Mouse (Mus musculus) spleen, postnatal 14 days (tissue): Measurements from ENCODE around the gene Fastk.

Experiments
- DNase-seq, 2 experiments: peaks; one replicate each; pipeline ENCODE4 v3.0.0; 2021 to 2022; ENCODE audit warnings: low spot score in 2 of 2

Fastk gene

DNA sequence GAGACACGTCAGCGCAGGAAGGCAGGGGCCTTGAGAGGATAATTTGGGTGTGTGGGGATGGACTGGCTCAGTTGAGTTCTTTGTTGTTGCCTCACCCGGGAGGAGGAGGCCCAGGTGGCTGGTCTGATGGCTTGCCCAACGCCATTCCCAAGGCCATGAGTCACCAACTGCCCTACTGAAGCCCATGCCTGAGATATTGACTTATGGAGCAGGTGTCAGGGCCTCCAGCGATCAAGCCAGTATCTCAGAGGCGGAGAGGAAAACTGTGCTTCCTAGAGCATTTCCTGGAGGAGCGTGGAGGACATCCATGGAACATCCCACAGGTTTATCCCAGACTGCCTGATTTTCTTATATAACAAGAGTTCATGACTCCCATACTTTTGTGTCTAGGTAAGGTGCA is 52.4 kb downstream of the Fastk start:
- no peak for DNase-seq

DNA sequence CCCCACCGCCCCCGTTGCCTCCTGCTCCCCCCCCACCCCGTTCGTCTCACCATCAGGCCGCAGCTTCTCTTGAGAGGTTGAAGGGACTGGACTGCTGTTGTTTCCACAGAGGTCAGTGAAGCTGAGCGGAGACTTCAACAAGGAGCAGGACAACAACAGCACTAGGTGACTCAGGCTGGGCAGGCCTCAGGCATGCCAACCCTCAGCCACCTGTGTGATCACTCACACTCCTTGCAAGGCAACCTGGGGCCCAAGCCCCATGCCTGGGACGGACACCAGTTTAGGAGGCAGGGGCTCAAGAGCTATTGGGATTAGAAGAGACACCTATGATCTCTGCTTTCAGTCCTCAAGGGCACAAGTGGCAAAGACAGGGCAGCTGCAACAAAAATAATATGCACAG is 53.2 kb downstream of the Fastk start, which contains the start of gene Atg9b:
Atg9b (minus strand) TSS at position 280 of the 400 bp plus-strand sequence.
- DNase-seq = no peak

DNA sequence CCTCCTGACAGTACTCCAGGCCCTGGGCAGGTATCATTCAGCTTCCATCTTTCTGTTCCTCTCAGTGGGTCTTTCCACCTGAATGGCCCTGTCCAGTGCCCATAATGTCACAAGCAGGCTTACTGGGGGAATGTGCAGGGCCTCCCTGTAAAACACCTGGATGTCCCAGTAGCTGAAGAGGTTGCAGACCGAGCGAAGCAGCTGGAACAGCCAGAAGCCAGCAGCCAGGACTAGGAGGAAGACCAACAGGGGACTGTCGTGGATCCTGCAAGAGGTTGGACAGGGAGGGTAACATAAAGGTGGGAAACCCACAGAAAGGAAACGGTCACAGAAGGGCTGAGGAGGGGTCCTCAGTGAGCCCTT is 55.4 kb downstream of the Fastk start:
- DNase-seq = no peak

DNA sequence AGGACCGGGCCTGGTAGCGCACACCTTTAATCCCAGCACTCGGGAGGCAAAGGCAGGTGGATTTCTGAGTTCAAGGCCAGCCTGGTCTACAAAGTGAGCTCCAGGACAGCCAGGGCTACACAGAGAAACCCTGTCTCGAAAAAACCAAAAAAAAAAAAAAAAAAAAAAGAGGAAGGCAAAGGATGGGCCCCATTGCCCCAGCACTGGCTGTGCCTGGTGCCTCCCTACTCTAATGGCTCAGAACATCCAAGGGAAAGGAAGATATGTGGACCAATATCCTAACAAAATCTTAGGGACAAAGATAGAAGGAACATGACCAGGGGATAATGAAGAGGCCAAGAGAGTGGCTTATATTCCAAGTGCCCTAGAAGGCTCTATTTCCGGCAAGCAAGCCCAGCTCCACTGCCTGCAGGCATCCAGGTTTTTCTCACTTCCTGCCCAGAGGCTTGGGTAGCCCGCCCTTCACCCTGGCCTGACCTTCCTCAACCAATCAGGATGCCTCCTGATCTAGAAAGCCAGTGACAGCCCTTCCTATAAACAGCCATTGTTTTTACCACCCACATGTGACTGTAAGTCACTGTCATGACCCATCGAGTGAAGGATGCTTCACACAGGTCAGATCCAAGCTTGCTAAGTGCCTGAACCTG is 56.0 kb downstream of the Fastk start:
- no peak for DNase-seq
